Mouse (Mus musculus) adrenal gland, adult 8-10 months (tissue): ENCODE measurements around the gene Pxn. TPM values are rescaled to one million over a fixed set of nuclear protein-coding genes. Genes with fewer than 3 reads are reported as not detected.

Experiments used
- DNase-seq: peaks from one replicate; pipeline ENCODE4 v3.0.0; 2022
- total RNA-seq, 4 experiments: library from RNA; stranded (reverse); gene quantifications; 2 replicates each; pipeline ENCODE4 v1.2.4; 2022

Gene Pxn
- total RNA-seq, 4 experiments from 2014 or later = 32.1 to 64.5 (median 44.8) TPM

DNA sequence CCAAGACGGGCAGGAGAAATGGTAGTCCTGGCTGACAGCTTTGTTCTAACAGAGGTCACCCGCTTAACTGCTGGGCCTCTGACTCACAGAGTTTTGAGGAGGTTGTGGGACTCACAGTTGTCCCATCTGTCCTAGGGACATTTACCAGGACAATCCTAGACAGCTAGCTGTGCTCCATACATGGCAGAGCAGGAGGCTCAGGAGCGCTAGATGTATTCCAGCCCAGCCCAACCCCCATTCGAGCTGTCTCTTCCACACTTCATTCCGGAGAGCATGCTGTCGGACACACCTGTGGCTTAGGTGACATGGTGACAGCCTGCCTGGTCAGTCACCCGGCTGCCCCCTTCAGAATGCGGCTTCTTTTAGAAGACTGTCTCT lies 22.9 kb downstream of the Pxn start:
- DNase-seq = no peak

DNA sequence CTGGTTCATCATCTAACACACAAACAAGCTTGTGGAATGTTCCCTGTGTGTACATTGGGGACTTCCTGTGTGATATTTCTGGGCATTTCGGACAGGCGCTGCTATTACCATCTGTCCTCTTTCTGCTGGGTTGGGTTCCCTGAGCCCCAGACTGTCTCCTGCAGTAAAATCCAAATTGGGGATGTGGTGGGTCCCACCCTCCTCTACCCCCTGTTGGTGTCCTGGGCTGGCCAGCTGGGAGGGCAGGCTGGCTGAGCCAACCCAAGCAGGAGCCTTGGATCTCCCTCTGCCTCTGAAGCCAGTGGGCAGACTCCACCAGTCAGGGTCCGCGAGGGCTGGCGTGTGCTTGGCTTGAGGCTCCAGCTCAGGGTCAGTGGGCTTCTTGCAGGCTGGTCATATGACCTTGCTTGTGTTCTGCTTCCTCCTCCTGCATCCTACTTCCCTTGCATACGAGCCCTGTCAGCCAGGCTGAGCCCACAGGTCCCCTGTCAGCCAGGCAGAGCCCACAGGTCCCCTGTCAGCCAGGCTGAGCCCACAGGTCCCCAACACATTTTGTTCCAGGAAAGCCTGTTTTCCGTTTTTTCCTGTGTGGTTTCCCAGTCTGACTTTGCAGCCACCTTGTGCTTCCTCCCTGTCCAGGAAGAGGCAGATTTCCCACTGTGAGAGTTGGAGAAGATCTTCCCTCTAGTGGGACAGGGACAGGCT lies 23.4 kb downstream of the Pxn start:
- DNase-seq = no peak

DNA sequence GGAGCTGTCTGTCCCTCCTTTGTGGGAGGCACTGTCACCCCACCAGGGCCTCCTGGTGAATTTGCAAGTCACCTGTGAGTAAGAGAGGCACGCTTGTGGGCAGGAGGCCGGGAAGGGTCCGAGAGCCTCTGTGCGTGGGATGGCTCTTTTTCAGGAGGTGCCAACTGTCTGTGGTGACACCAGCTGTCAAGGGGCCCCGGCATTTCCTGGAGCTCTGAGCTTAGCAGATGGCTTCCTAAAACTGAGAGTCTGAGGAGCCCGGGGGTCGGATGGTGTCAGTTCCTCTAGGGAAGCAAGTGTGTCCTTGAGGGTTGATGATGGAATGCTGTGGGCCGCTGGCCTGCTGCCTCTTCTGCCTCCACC lies 24.0 kb downstream of the Pxn start:
- DNase-seq = no peak

DNA sequence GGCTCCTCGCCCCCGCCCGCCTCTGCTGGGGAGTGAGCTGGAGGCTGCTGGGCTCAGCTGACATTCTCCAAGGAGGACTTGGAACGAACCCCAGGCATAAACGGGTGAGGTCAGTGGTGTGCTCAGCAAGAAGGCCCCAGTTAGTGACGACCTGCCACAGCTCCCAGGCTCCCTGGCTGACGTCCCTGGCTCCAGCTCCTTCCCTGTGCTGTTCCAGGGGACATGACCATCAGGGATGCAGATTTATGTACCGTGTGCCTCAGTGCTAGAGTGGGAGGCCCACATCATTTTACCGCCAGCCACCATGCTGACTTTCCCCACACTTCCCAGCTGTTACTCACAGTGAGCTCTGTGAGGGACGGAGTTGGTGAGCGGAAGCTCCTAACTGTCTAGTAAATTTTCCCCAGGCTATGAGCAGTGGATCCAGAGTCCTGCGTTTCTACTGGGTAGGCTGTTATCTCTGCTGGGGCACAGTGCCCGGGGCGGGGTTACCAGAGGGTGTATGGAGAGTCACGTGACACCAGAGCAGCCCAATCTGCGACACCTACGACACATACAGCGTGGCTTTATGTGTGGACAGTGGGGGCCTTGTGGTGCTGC lies 25.3 kb downstream of the Pxn start:
- DNase-seq = peak; percentile 67

DNA sequence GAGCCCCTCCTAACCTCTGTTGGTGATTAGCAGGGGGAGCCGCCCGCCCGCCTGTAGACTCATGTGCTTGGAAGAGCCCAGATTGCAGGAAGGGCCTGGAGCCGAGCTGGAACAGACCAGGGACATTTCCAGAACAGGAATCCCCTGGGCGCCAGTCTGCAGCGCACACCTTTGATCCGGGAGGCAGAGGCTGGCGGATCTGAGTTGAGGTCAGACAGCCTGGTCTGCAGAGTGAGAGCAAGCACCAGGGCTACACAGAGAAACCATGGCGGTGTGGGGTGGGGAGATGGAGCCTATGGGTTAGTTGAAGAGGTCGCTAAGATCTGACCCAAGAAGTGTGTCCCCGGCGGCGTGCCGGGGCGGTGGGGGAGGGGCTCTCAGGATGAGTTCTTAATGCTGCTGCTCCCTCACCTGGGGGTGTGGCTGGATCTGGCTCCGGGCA lies 27.8 kb downstream of the Pxn start:
- DNase-seq = peak; percentile 63

DNA sequence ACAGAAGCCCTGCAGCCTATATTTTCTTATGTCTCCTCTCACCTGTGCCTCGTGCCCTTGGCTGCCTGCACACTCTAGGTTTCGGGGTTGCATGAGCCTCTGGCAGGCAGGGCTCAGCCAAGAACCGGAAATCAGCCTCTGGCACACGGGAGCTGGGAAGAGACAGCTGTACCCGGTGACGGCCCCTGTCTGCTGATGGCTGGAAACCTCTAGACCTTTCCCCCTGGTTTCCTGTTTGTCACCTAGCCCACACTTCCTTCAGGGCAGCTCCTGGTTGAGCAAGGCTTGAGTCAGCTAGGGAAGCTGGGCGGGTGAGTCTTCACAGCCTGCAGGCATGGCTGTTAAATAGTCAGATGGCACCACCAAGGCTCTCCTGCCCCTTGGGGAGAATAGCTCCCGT lies 28.4 kb downstream of the Pxn start:
- no peak for DNase-seq

DNA sequence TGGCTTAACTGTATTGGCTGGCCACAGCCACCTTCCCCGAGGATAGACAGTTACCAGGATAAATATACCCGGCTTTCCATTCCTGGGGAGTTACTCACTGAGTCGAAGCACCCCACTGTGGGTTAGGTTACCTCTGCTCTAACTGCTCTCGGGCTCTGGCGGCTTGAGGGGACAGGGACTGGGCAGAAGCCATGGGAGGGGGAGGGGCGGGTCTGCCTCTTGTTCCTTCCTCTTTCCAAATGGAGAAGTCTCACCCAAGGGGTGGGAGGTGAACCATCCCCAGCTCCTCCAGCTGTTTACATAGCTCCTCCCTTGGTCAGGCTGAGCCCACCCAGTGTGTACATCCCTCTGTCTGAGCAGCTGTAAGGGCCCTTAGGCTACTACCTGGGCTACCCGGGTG lies 29.2 kb downstream of the Pxn start:
- DNase-seq = no peak

DNA sequence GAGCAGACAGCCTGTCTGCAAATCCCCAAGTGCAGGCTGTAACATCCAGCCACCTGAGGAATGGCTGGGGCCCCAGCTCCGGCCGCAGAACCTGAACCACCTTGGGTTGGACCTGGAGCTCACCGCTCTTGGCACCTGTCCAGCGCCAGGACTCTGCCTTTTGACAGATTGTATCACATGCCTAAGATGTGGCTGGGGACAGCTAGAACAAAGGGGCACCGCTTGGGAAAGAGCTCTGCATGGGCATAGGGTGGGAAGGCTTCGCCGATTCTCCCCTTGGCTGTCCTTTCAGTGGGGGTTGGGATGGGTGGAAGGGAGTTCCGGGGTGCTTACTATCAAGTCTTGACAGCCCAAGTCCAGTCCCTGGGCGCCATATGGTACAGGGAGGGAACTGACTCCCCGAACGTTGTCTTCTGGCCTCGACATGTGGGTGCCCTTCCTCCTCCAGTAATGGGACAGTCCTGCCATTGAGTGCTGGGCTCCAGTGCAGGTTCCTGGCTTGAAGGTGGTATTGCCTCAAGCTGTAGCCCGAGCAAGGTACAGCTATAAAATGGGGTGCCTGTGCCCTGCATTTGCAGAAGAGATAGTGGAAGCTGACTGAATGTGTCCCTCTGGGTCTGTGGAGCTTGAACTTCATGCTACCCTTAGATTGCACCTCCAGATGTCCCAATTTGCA lies 31.7 kb downstream of the Pxn start:
- no peak for DNase-seq

DNA sequence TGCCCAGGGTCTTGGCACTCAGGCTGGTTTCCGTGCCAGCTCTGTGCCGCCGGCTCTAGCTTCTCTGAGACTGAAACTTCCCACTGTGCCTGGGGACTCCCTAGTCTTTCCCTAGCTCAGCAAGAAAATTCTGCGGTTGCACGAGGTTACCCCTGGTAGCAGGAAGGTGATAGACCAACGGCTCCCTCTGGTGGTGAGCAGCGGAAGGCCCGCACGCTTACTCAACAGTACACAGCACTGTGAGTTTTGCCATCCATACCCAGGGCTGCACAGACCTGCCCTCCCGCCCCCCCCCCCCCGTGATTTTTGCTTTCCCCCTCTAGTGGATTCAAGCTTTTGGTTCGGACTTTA lies 32.2 kb downstream of the Pxn start:
- DNase-seq = peak; percentile 84

DNA sequence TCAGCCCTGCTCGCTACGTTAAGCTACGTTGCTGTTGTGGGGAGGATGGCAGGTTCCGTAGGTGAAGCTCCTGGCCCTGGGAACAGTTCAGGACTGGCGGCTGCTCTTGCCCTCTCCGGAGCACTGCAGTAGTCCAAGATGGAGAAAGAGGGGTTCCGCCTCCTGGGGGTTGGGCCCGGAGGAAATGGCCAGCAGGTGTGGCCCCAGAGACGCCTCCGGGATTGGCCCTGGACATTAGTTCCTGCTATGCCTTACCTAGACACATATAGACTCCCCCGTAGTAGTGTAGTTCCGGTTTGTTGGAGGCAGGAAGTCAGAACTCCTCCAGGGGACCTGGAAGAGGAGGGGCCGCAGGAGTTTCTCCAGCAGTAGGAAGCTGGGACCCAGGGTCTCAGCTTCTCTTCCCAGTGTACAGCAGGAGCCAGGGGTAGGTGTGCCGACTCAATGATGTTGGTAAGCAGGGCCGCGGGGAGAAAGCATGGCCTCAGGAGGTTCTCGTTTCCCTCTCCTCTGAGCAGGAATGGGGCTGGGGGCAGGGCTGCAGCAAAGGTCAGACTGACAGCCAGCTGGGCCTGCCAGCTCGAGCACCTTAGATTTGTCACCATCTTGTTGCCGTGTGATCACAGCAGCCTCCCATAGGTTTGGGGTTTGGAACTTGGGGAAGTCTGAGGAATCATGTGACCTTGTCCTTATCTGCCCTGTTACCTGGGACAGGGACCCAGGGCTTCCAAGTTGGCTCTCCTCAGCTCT lies 36.3 kb downstream of the Pxn start:
- DNase-seq = no peak

DNA sequence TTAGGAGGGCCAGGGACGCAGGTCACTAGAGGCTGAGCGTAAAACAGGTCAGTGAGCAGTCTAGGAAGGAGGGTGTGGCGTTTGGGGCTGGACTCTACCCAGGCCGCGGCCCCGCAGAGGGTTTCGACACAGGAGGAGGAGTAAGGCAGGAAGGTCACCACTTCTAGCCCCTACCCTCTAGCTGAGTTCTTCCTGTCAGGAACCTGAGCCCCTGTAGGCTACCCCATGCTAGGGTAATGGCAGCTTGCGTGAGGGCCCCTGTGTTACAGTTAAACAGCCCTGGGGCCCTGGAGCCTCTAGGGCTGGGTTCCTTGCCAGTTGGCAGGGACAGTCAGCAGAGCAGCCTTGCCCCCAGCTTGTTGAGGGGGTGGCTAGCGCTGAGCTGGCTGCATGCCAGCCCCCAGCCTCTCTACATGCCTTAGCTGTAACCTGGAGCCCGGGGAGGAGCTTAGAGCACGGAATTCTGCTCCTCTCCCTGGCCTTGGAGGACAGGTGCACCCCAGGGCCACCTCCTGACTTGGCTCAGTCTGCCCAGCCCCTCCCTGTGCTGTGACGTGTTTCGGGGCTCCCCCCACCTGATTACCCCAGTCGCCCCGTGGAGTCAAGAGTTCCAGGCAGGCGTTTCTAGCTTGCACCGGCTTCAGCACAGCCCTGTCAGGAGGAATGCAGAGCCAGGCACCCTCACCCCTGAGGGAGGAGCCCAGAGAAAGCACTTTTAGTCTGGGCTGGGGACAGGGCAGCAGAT lies 37.2 kb downstream of the Pxn start:
- peak; percentile 75 for DNase-seq

DNA sequence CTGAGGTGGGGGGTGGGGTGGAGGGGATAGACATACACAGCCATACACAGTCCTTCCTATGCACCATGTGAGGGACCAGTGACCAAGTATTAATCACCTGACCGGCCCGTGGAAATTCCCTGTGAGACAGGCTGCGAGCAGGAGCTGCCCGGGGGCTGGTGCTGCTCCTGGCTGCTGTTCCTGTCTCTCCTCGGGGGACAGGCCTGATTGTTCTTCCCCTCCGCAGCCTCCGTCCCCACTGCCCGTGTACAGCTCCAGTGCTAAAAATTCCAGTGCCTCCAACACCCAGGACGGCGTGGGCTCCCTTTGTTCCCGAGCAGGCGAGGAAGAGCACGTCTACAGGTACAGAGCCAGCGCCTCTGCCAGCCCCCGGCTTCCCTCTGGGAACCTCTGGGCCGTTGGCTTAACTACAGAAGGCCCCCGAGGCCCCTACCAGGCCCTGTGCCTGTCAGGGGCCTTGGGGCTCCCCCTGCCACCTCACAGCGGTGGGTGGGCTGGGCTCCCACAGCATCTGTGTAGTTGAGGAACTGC lies 38.2 kb downstream of the Pxn start:
- DNase-seq = no peak

DNA sequence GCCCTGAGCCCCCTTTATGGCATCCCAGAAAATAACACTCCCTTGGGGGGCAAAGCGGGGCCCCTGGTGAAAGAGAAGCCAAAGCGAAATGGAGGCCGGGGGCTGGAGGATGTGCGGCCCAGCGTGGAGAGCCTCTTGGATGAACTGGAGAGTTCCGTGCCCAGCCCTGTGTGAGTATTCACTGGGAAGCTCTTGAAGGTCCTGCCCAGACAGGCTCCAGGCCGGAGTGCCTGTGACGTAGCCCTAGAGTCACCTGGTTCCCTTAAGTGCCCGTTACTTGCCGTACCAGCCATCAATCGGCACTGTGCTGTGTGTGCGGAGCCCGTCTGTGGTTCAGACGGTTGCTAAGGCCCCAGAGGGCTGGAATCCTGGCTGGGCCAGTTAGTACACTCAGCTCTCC lies 39.2 kb downstream of the Pxn start:
- DNase-seq = no peak

DNA sequence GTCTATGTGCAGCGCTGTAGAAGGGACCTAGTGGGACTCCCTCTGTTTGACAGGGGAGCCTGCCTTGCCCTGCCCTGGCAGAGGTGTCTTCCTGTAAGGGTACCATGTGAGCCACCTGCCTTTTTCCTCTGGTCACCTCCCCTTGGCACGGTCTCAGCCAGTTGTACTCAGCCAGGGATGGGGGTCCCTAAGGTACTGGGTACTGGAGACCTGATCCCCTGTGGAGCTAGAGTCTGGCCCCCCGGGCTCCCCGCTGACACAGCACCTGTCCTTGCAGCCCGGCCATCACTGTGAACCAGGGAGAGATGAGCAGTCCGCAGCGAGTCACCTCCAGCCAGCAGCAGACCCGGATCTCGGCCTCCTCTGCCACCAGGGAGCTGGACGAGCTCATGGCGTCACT lies 40.1 kb downstream of the Pxn start:
- DNase-seq = no peak

DNA sequence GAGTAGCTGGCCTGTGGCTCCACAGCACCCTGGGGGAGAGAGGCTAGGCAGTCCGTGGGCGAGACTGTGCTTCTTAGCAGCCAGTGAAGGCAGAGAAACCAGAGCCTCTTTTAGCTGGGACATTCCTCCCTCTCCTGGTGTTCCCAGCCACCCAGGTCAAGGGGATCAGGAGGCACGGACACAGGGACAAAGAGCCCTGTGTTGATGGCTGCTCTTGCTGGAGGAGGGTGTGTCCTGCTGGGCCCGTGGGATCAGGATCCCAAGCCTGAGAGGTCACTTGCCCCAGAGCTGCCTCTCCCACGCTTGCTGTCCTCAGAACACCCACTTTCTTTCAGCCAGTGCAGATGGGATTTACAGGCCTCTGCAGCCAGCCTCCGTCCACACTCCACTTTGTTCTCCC lies 40.5 kb downstream of the Pxn start:
- no peak for DNase-seq

DNA sequence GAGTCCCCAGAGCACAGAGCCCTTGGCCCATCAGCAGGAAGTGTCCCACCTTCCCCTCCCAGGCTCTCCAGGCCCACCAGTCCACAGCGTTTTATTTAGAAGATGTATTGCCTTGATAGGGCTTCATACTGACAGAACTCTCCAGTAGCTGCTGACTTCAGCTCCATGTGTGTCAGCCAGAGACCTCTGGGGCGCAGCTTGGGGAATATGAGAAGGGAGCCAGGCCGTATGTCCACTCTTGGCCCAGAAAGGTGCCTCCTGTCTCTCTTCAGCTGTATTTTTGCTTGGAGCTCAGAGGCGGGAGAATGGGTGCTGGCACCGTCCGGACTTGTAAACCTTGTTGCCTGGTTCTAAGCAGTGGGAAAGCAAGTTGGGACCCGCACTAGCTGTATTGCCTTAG lies 40.9 kb downstream of the Pxn start:
- no peak for DNase-seq

DNA sequence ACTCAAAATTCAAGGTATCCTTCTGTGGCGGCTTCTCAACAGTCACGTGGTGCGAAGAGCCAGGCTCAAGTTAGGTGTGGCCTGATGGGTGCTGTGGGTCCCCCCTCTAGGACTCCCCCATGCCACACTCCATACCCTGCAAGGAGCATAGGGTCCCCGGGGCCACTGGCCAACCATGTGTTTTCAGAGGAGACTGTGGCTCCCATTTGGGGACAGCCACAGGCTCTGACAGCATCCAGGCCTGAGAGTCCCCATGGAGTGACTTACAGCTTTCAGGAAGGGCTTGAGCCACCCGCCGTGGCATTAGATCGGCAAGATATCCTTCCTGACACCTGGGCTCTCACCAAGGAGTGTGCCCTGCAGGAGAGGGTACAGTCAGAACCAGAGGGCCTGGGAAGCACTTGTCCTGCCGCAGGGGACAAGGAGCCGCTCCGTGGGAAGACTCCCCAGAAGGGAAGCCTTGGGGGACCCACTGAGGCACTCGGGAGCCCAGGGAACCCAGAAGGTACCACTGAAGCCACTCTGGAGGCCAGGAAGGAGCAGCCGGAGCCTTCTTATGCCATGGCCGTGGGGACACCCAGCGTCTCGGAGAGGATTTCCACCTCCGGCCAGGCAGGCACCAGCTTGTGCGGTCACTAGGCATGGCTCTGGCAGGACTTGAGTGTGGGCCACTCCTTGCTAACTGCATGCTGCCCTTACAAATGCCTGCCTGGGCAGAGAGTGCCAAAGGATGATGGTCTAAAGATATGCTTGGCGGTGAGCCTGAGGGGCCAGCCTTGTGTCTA lies 42.2 kb downstream of the Pxn start:
- DNase-seq = no peak

DNA sequence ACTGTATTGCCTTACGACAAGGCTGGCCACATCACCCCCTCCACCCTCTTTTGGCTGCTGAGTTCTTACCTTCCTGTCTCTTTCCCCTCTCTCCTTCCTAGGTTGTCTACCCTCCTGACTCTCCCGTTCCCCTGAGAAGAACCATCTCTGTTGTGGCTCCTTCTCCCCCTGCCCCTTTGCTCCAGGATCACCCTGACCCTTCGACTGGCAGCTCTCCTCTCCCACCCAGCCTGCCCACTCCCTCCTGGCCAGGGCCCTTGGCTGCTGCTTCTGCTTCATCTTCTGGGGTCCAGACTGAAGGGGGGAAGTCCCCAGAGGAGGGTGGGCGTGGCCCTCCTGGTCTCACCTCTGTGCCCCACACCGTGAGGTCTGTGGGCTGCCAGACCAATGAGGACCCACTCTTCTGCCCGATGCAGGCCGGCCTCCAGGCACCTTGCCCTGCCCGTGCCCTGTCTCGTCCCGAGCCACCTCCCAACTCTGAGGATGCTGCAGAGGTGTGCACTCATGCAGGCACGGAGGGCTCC lies 44.1 kb downstream of the Pxn start:
- DNase-seq = no peak

DNA sequence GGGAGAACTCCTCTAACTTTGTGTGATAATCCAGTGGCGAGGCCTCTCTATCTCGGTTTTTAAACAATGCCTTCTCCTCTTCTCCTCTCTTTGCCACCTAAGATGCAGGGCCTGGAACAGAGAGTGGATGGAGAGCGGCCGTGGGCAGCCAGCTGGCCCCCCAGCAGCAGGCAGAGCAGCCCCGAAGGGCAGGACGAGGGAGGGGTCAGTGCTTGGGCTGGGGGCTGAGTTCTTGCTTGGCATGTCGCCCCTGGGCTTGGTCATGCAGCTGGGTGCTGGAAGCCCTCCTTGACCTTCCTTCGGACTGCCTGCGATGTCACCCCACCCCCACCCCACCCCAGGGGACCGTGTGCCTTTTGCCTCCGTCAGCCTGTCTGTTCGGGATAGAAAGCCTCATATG lies 44.9 kb downstream of the Pxn start:
- no peak for DNase-seq

DNA sequence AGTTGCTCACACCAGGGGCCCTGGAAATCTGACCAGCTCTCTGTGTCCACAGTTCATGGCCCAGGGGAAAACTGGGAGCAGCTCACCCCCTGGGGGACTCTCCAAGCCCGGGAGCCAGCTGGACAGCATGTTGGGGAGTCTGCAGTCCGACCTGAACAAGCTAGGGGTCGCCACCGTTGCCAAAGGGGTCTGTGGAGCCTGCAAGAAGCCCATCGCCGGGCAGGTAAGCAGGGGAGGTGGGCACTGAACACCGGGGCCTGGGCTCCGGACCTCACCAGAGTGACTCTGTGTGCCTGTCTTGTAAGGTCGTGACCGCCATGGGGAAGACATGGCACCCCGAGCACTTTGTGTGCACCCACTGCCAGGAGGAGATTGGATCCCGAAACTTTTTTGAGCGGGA lies 45.3 kb downstream of the Pxn start:
- no peak for DNase-seq

DNA sequence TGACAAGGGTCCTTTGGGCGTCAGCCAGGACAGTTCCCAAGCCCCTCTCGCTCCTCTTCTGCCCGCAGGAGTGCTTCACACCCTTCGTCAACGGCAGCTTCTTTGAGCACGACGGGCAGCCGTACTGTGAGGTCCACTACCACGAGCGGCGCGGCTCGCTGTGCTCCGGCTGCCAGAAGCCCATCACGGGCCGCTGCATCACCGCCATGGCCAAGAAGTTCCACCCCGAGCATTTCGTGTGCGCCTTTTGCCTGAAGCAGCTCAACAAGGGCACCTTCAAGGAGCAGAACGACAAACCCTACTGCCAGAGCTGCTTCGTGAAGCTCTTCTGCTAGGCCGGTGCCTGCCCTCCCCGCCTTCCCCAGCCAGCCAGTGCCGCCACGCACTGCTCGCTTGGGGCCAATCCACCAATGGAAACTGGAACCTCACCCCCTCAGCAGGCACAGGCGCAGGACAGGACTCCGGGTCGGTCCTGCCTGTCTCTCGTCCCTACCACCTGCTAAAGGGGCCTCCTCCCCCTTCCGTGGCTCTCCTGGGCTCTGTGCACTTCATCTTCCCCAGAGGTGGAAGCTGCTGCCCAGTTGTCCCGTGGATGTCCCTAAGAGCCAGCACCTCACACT lies 47.4 kb downstream of the Pxn start:
- DNase-seq = no peak
